Mouse (Mus musculus) kidney, adult 2 months (tissue): ENCODE results near the gene Fndc7.

ENCODE experiments used
- CTCF ChIP-seq: fragments of 200-500 bp; conservative IDR thresholded peaks from 2 replicates; pipeline ENCODE4 v1.5.1; 2011; ENCODE audit warnings: low read depth, mild to moderate bottlenecking, control low read depth, low read length, moderate library complexity, mixed read lengths; ENCODE audit not compliant: insufficient read depth, insufficient read length
- POLR2A ChIP-seq: fragments of 200-500 bp; IDR thresholded peaks from one replicate; pipeline ENCODE4 v1.6.1; 2011; ENCODE audit warnings: low read depth, low read length, control low read depth

DNA sequence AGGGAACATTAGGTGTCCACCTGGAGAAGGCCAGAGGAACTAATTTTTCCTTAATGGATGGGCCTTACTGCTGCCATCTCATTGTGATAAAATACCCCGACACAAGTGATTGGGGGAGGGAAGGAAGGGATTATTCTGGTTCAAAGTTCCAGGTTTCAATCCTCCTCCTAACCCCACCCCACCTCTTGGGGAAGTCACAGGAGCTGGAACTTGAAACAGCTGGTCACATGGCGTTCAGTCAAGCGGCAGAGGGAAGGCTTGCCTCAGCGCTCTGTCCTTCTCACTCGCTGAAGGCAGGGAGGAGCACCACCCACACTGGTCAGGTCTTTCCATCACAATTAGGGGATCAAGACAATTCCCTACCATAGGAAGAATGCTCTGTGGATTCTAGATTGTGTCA lies 48.9 kb upstream of the Fndc7 start:
- no peak for TF ChIP-seq POLR2A
- TF ChIP-seq CTCF, result no peak
